8 mouse cellular contexts compared by ENCODE assay signal in the genomic region with DNA sequence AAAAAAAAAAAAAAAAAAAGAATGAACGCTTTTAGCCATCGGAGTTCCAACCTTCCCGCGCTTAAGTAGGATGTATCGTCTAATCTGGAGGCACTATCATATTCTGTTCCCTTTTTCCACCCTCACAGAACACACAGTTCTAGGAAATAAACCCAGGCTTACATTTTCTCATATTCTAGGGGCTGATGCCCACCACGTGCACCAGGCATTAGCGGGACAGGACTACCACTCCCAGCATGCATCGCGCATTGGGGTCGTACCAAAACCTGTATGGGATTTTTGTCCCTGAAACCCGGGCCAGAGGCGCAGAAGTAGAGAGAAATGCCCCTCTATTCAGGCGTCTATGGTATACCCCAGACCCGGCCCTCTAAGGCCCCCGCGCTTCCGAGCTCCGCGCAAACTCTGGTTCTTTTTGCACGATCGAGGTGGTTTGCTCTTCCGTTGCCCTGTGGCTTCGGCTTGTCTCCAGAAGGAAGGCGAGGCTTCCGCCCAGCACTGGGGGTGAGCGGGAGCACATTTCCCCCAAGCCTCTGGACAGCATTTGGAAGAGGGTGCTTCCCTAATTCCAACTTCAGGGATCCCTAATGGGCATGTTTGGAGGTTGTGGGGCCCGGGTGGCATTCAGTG. TPM values are rescaled to one million over a fixed set of nuclear protein-coding genes. Genes with fewer than 3 reads are reported as not detected.
DNase-seq lines count a peak whose midpoint lies in the region; ATAC-seq and TF ChIP-seq lines count a peak whose summit lies in the region.

Uba1 (plus strand) TSS at position 301 of the 627 bp plus-strand sequence.

- H3K4me1 ChIP-seq in embryonic facial prominence, embryonic 13.5 days, result no peaks in the 10 kb centered on the region
- no peaks in the 10 kb centered on the region for H3K4me1 ChIP-seq in heart, adult 2 months (ENCODE audit: control insufficient read depth, insufficient read depth, low read length)
- H3K4me1 ChIP-seq in limb, embryonic 13.5 days, result no peaks in the 10 kb centered on the region
- peaks cover 4% of the 10 kb centered on the region; the same call in 1 of the 2 replicates for H3K4me1 ChIP-seq in midbrain, embryonic 16.5 days (ENCODE audit: control insufficient read depth, insufficient read depth, low read length)

- H3K4me3 ChIP-seq in embryonic facial prominence, embryonic 13.5 days, result peak within 1 kb of the TSS; percentile 52
- peak within 1 kb of the TSS; percentile 45 for H3K4me3 ChIP-seq in heart, adult 2 months
- peak within 1 kb of the TSS; percentile 53 for H3K4me3 ChIP-seq in limb, embryonic 13.5 days
- H3K4me3 ChIP-seq in midbrain, embryonic 16.5 days (ENCODE audit: low read depth, low read length), result peak within 1 kb of the TSS; percentile 48

- no peaks in the 10 kb centered on the region for H3K27me3 ChIP-seq in embryonic facial prominence, embryonic 13.5 days
- no peaks in the 10 kb centered on the region for H3K27me3 ChIP-seq in heart, adult 2 months (ENCODE audit: control insufficient read depth, insufficient read depth, low read length)
- no peaks in the 10 kb centered on the region for H3K27me3 ChIP-seq in limb, embryonic 13.5 days
- no peaks in the 10 kb centered on the region for H3K27me3 ChIP-seq in midbrain, embryonic 16.5 days (ENCODE audit: control insufficient read depth, insufficient read depth, low read depth, low read length)

- TF ChIP-seq CTCF in heart, adult 2 months (IDR thresholded peaks at IDR 0.05), result no peak

- peak; percentile 59 for TF ChIP-seq POLR2A in heart, adult 2 months (IDR thresholded peaks at IDR 0.05; ENCODE audit: insufficient read depth, low read depth, low read length)

- peak within 1 kb of the TSS; percentile 75 for H3K27ac ChIP-seq in embryonic facial prominence, embryonic 13.5 days
- peak within 1 kb of the TSS; percentile 81 for H3K27ac ChIP-seq in heart, adult 2 months
- peak within 1 kb of the TSS; percentile 63; the same call in 1 of the 2 replicates for H3K27ac ChIP-seq in limb, embryonic 13.5 days
- H3K27ac ChIP-seq in midbrain, embryonic 16.5 days (ENCODE audit: low read length), result peak within 1 kb of the TSS; percentile 19; the same call in 1 of the 2 replicates

- H3K79me2 ChIP-seq in heart, adult 2 months (replicated peaks; ENCODE audit: control insufficient read depth, insufficient read depth, low read length), result no peaks in the 10 kb centered on the region

- peak; percentile 89 for ATAC-seq in embryonic facial prominence, embryonic 13.5 days (ENCODE audit: insufficient number of reproducible peaks, insufficient read depth, low FRiP score, low TSS enrichment, low read depth)
- peak; percentile 92 for ATAC-seq in limb, embryonic 13.5 days (ENCODE audit: low FRiP score, low read depth)
- ATAC-seq in midbrain, embryonic 16.5 days, result peak; percentile 81

- no peaks in the 10 kb centered on the region for H3K36me3 ChIP-seq in embryonic facial prominence, embryonic 13.5 days
- H3K36me3 ChIP-seq in heart, adult 2 months (ENCODE audit: control insufficient read depth, insufficient read depth, low read length), result no peaks in the 10 kb centered on the region
- no peaks in the 10 kb centered on the region for H3K36me3 ChIP-seq in limb, embryonic 13.5 days
- no peaks in the 10 kb centered on the region for H3K36me3 ChIP-seq in midbrain, embryonic 16.5 days (ENCODE audit: control insufficient read depth, insufficient read depth, low read length)

- H3K4me2 ChIP-seq in embryonic facial prominence, embryonic 13.5 days, result peak within 1 kb of the TSS; percentile 73
- peak within 1 kb of the TSS; percentile 80 for H3K4me2 ChIP-seq in limb, embryonic 13.5 days (replicated peaks)
- H3K4me2 ChIP-seq in midbrain, embryonic 16.5 days (ENCODE audit: low read length), result peak within 1 kb of the TSS; percentile 83

- 20% methylated on average over 27 of the region's 27 CpGs for WGBS in embryonic facial prominence, embryonic 13.5 days
- 17% methylated on average over 27 of the region's 27 CpGs for WGBS in heart, adult 2 months
- WGBS in limb, embryonic 13.5 days, result 12% methylated on average over 27 of the region's 27 CpGs
- WGBS in midbrain, embryonic 16.5 days, result 12% methylated on average over 27 of the region's 27 CpGs

- peak; percentile 92 for DNase-seq in 3T3-L1 (ENCODE audit: low read depth, low spot score)
- peak; percentile 77 to 80 for DNase-seq in adrenal gland, postnatal 36 days
- peak; percentile 82 to 83 for DNase-seq in heart, adult 2 months
- DNase-seq in kidney, adult 8-10 months, result peak; percentile 61 to 67
- DNase-seq in spleen, postnatal 10 days (ENCODE audit: low spot score in 2 of 2), result peak; percentile 37 to 84

- peak within 1 kb of the TSS; percentile 69 for H3K9ac ChIP-seq in embryonic facial prominence, embryonic 13.5 days
- peak within 1 kb of the TSS; percentile 68 for H3K9ac ChIP-seq in heart, adult 2 months (ENCODE audit: low read depth, low read length)
- H3K9ac ChIP-seq in limb, embryonic 13.5 days, result peak within 1 kb of the TSS; percentile 66
- H3K9ac ChIP-seq in midbrain, embryonic 16.5 days (ENCODE audit: low read depth, low read length), result peak within 1 kb of the TSS; percentile 45; the same call in 1 of the 2 replicates

- no peaks in the 10 kb centered on the region for H3K9me3 ChIP-seq in embryonic facial prominence, embryonic 13.5 days
- no peaks in the 10 kb centered on the region for H3K9me3 ChIP-seq in limb, embryonic 13.5 days
- no peaks in the 10 kb centered on the region for H3K9me3 ChIP-seq in midbrain, embryonic 16.5 days (replicated peaks; ENCODE audit: control insufficient read depth, low read length, poor library complexity, severe bottlenecking)

- no peak for TF ChIP-seq EP300 in heart, adult 2 months (IDR thresholded peaks at IDR 0.05; ENCODE audit: insufficient read depth, low read depth, low read length)

- intact Hi-C loops in heart, adult 2 months (cut with DNase I), result no loop called here

RNA-seq across cellular contexts. Expression of gene Uba1, which starts in this region (rescaled TPM):
- total RNA-seq in adrenal gland, postnatal 36 days (2021), result 100 to 1,000 TPM; 423 to 486 TPM
- polyA plus RNA-seq in embryonic facial prominence, embryonic 13.5 days (2015; fragmentation: Nextera tagmentation; extraction: Ambion mirVana), result 201 and 219 TPM in 2 replicates
- 100 to 1,000 TPM; 206 to 211 TPM for total RNA-seq in heart, adult 2 months (2021)
- 180 and 241 TPM in 2 replicates for polyA plus RNA-seq in heart, adult 2 months (2012; rRNA removed)
- 206 and 220 TPM in 2 replicates for polyA plus RNA-seq in limb, embryonic 13.5 days (2015; fragmentation: Nextera tagmentation; extraction: Ambion mirVana)
- polyA plus RNA-seq in midbrain, embryonic 16.5 days (2015; fragmentation: Nextera tagmentation; extraction: Ambion mirVana), result 385 and 404 TPM in 2 replicates

Comparison
In these comparisons a context has a peak if more than half of its experiments do, and no peak if none do; other contexts are left out.
1. Peak in every context shown above with its lines: DNase-seq, ATAC-seq, H3K4me3 ChIP-seq and H3K27ac ChIP-seq.
2. H3K27ac ChIP-seq: peak in every context shown above with its lines; median percentile 81 in heart, adult 2 months; 75 in embryonic facial prominence, embryonic 13.5 days; 63 in limb, embryonic 13.5 days; 19 in midbrain, embryonic 16.5 days.